ENCODE assay signal across 26 mouse cellular contexts in the genomic region with DNA sequence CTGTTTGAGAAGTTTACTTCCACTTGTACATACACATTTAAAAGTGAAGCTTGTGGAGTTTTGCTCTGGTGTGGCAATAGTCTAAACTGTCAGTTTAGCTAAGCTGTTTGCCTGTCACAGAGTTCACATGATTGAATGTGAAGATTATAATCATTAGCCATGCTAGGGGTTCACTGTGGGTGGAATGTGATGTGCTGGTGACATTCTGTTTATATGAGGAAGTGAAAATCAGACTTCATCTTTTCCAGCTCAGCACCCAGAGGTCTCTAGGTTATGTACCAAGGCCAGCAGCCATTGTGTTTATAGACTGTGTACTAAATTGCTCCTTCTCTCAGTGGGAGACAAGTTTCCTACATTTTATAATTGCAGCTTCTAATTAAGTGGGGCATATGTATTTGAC.
DNase-seq lines count a peak whose midpoint lies in the region; ATAC-seq and TF ChIP-seq lines count a peak whose summit lies in the region.
"Had no signal": no experiment of that assay in that cellular context is flagged by ENCODE, and none has a peak within 500 bp of the region (broad histone marks: within the 10 kb centered on the region; RNA-seq: fewer than 3 reads in every experiment).

No protein-coding gene starts in this region.

- H3K36me3 ChIP-seq in lung, embryonic 15.5 days: no peaks in the 10 kb centered on the region
- no peaks in the 10 kb centered on the region for H3K36me3 ChIP-seq in heart, embryonic 10.5 days
- H3K36me3 ChIP-seq: embryonic facial prominence, embryonic 12.5 days; hindbrain, embryonic 12.5 days; kidney, embryonic 15.5 days; limb, embryonic 12.5 days; liver, embryonic 13.5 days; midbrain, embryonic 13.5 days; neural tube, embryonic 12.5 days had no signal

- no peak for TF ChIP-seq CTCF in lung, adult 2 months (IDR thresholded peaks at IDR 0.05; ENCODE audit: insufficient read depth, low read length)
- TF ChIP-seq CTCF in brain, embryonic 14.5 days (IDR thresholded peaks at IDR 0.05; ENCODE audit: borderline replicate concordance, extremely low read depth, insufficient read depth, insufficient read length): no peak

- H3K4me3 ChIP-seq in lung, embryonic 15.5 days: no peak overlapping the region
- no peak overlapping the region for H3K4me3 ChIP-seq in lung, adult 2 months (replicated peaks; ENCODE audit: extremely low read depth, low read depth, low read length)
- H3K4me3 ChIP-seq in heart, embryonic 10.5 days: no peak overlapping the region
- H3K4me3 ChIP-seq: embryonic facial prominence, embryonic 12.5 days; erythroblast, embryonic 14.5 days; heart, adult 2 months; hindbrain, embryonic 12.5 days; kidney, embryonic 15.5 days; limb, embryonic 12.5 days; liver, embryonic 13.5 days; midbrain, embryonic 13.5 days; neural tube, embryonic 12.5 days had no signal

- peak; percentile 76; the same call in 1 of the 2 replicates for ATAC-seq in lung, embryonic 15.5 days (ENCODE audit: borderline replicate concordance, extremely low read depth, low FRiP score, low TSS enrichment)
- ATAC-seq: forebrain, embryonic 14.5 days; midbrain, embryonic 13.5 days had no signal

- TF ChIP-seq POLR2A in lung, adult 2 months (IDR thresholded peaks at IDR 0.05; ENCODE audit: borderline replicate concordance, extremely low read depth, low read depth, low read length): no peak
- no peak for TF ChIP-seq POLR2A in brain, embryonic 14.5 days (IDR thresholded peaks at IDR 0.05; ENCODE audit: borderline replicate concordance, extremely low read depth, insufficient read depth, insufficient read length, poor library complexity, severe bottlenecking)

- H3K9ac ChIP-seq in lung, embryonic 15.5 days: no peak overlapping the region
- H3K9ac ChIP-seq: embryonic facial prominence, embryonic 12.5 days; hindbrain, embryonic 12.5 days; kidney, embryonic 15.5 days; limb, embryonic 12.5 days; liver, embryonic 13.5 days; midbrain, embryonic 13.5 days; neural tube, embryonic 12.5 days had no signal

- no peak overlapping the region for H3K27ac ChIP-seq in lung, embryonic 15.5 days
- no peak overlapping the region for H3K27ac ChIP-seq in heart, embryonic 10.5 days
- H3K27ac ChIP-seq: embryonic facial prominence, embryonic 12.5 days; heart, adult 2 months; hindbrain, embryonic 12.5 days; kidney, embryonic 15.5 days; limb, embryonic 12.5 days; liver, embryonic 13.5 days; midbrain, embryonic 13.5 days; neural tube, embryonic 12.5 days had no signal

- DNase-seq in lung, adult 2 months: no peak
- peak; percentile 23 for DNase-seq in brain, embryonic 14.5 days (ENCODE audit: low read depth)
- peak; percentile 2 for DNase-seq in lung, postnatal 14 days
- peak; percentile 8 for DNase-seq in retina, postnatal 7 days (ENCODE audit: low read depth, low spot score)
- DNase-seq in gastrocnemius, adult 18-20 months (ENCODE audit: low spot score): no peak
- DNase-seq in heart, embryonic 10.5 days (ENCODE audit: low spot score): no peak
- DNase-seq: adrenal gland, postnatal 36 days; cerebellum, adult 11 months; cerebellum, adult 9-11 months; gastrocnemius, postnatal 14 days; heart, adult 2 months; kidney, adult 11 months; kidney, postnatal 4 days; liver, embryonic 13.5 days; right cerebral cortex, adult 18-20 months; thymus, adult 18-20 months; thymus, postnatal 36 days had no signal

- H3K4me1 ChIP-seq in lung, embryonic 15.5 days: no peaks in the 10 kb centered on the region
- H3K4me1 ChIP-seq in lung, adult 2 months (ENCODE audit: control insufficient read depth, insufficient read depth, low read length): no peaks in the 10 kb centered on the region
- H3K4me1 ChIP-seq in heart, embryonic 10.5 days: no peaks in the 10 kb centered on the region
- H3K4me1 ChIP-seq: embryonic facial prominence, embryonic 12.5 days; hindbrain, embryonic 12.5 days; kidney, embryonic 15.5 days; limb, embryonic 12.5 days; liver, embryonic 13.5 days; midbrain, embryonic 13.5 days; neural tube, embryonic 12.5 days had no signal

- H3K4me2 ChIP-seq in lung, embryonic 15.5 days: no peak overlapping the region
- H3K4me2 ChIP-seq: embryonic facial prominence, embryonic 12.5 days; hindbrain, embryonic 12.5 days; kidney, embryonic 15.5 days; limb, embryonic 12.5 days; liver, embryonic 13.5 days; midbrain, embryonic 13.5 days; neural tube, embryonic 12.5 days had no signal

- H3K9me3 ChIP-seq in lung, embryonic 15.5 days: no peaks in the 10 kb centered on the region
- no peaks in the 10 kb centered on the region for H3K9me3 ChIP-seq in heart, embryonic 10.5 days
- H3K9me3 ChIP-seq: embryonic facial prominence, embryonic 12.5 days; hindbrain, embryonic 12.5 days; kidney, embryonic 15.5 days; limb, embryonic 12.5 days; liver, embryonic 13.5 days; midbrain, embryonic 13.5 days; neural tube, embryonic 12.5 days had no signal

- H3K27me3 ChIP-seq in lung, embryonic 15.5 days: no peaks in the 10 kb centered on the region
- no peaks in the 10 kb centered on the region for H3K27me3 ChIP-seq in heart, embryonic 10.5 days (ENCODE audit: insufficient read depth, poor library complexity, severe bottlenecking)
- H3K27me3 ChIP-seq: embryonic facial prominence, embryonic 12.5 days; hindbrain, embryonic 12.5 days; kidney, embryonic 15.5 days; limb, embryonic 12.5 days; liver, embryonic 13.5 days; midbrain, embryonic 13.5 days; neural tube, embryonic 12.5 days had no signal

Comparison
In these comparisons a context has a peak if more than half of its experiments do, and no peak if none do; other contexts are left out.
1. DNase-seq: peak in brain, embryonic 14.5 days (single experiment), lung, postnatal 14 days (single experiment) and retina, postnatal 7 days (single experiment); none in lung, adult 2 months (single experiment), gastrocnemius, adult 18-20 months (single experiment) and heart, embryonic 10.5 days (single experiment).